Mouse (Mus musculus) heart, adult 2 months (tissue): Measurements from ENCODE around the gene Ush1g.

Experiments
- CTCF ChIP-seq: fragments of 200-600 bp; IDR thresholded peaks from 2 replicates; pipeline ENCODE4 v1.8.1; 2022; ENCODE audit warnings: antibody characterized with exemption, mild to moderate bottlenecking, moderate library complexity
- EP300 ChIP-seq: fragments of 200-500 bp; IDR thresholded peaks from 2 replicates; pipeline ENCODE4 v1.6.1; 2011; ENCODE audit warnings: low read depth, low read length, control low read depth; ENCODE audit not compliant: insufficient read depth
- POLR2A ChIP-seq: fragments of 200-500 bp; IDR thresholded peaks from 2 replicates; pipeline ENCODE4 v1.6.1; 2011; ENCODE audit warnings: mild to moderate bottlenecking, low read depth, low read length, control low read depth; ENCODE audit not compliant: insufficient read depth

GRCm38 (mm10) chr11:115266400-115266778 lies 55.5 kb downstream of the Ush1g start:
- TF ChIP-seq CTCF (no peak), POLR2A (no peak), EP300 (no peak)
